Mouse (Mus musculus) ES-E14 (cell line): ENCODE data around the gene Aplp2. TPM values are rescaled to one million over a fixed set of nuclear protein-coding genes. Genes with fewer than 3 reads are reported as not detected.

Experiments used
- DNase-seq: peaks from one replicate; pipeline ENCODE4 v3.0.0-alpha.2; 2013; ENCODE audit warnings: low read depth, low spot score
- H3K27ac ChIP-seq: 2 replicates; pipeline ENCODE4 v1.5.1; 2012; ENCODE audit warnings: low read depth, mild to moderate bottlenecking, low read length, moderate library complexity, mixed read lengths; ENCODE audit not compliant: poor library complexity, insufficient read depth, severe bottlenecking
- H3K36me3 ChIP-seq: 2 replicates; pipeline ENCODE4 v1.6.1; 2012; ENCODE audit warnings: mild to moderate bottlenecking, low read length, moderate library complexity, mixed read lengths; ENCODE audit not compliant: control insufficient read depth, poor library complexity, insufficient read depth, severe bottlenecking
- H3K4me1 ChIP-seq, 2 experiments: fragments of 150-350 bp in 1 of 2; sonication (generic) in 1 of 2; 2 replicates each; pipeline ENCODE4 v1.6.1; 2012; ENCODE audit warnings: low read length in 2 of 2, mild to moderate bottlenecking in 1 of 2, mixed read lengths in 1 of 2; ENCODE audit not compliant: control insufficient read depth in 2 of 2, insufficient read depth in 2 of 2, poor library complexity in 1 of 2
- H3K4me3 ChIP-seq, 2 experiments: fragments of 150-350 bp in 1 of 2; sonication (generic) in 1 of 2; 2 replicates each; pipeline ENCODE4 v1.5.1; 2012; ENCODE audit warnings: low read length in 2 of 2, low read depth in 1 of 2, mild to moderate bottlenecking in 1 of 2, mixed read lengths in 1 of 2; ENCODE audit not compliant: insufficient read depth in 1 of 2, poor library complexity in 1 of 2, severe bottlenecking in 1 of 2
- H3K9ac ChIP-seq: 2 replicates; pipeline ENCODE4 v1.6.1; 2012; ENCODE audit warnings: low read depth, mild to moderate bottlenecking, low read length, mixed read lengths; ENCODE audit not compliant: poor library complexity, insufficient read depth, severe bottlenecking
- H3K9me3 ChIP-seq: fragments of 150-350 bp; sonication (generic); 2 replicates; pipeline ENCODE4 v1.6.1; 2012; ENCODE audit warnings: low read depth, mild to moderate bottlenecking, low read length; ENCODE audit not compliant: control insufficient read depth, insufficient read depth
- CHD2 ChIP-seq: IDR thresholded peaks from 2 replicates; pipeline ENCODE4 v1.6.1; 2014; ENCODE audit warnings: mild to moderate bottlenecking, low read depth, low read length, inconsistent platforms
- HCFC1 ChIP-seq: IDR thresholded peaks from 2 replicates; pipeline ENCODE4 v1.6.1; 2012; ENCODE audit warnings: low read length, inconsistent platforms, borderline replicate concordance; ENCODE audit not compliant: insufficient read depth
- MAFK ChIP-seq: IDR thresholded peaks from 2 replicates; pipeline ENCODE4 v1.6.1; 2014; ENCODE audit warnings: mild to moderate bottlenecking, low read depth, low read length, inconsistent platforms; ENCODE audit not compliant: insufficient read depth
- ZC3H11A ChIP-seq: IDR thresholded peaks from 2 replicates; pipeline ENCODE4 v1.6.1; 2012; ENCODE audit warnings: low read depth, mild to moderate bottlenecking, inconsistent platforms, low read length, borderline replicate concordance
- ZNF384 ChIP-seq: IDR thresholded peaks from 2 replicates; pipeline ENCODE4 v1.6.1; 2012; ENCODE audit warnings: low read depth, low read length, inconsistent platforms
- in situ Hi-C, 2 experiments: fragments of 600-800 bp; cut with MboI; formaldehyde crosslinking; loops; one replicate each; pipeline ENCODE4 v1.15.1; 2025; ENCODE audit warnings: low sequenced_read_pairs in 2 of 2, inconsistent platforms in 1 of 2; ENCODE audit not compliant: unreplicated experiment in 2 of 2
- total RNA-seq: library from RNA; depleted of rRNA; stranded (reverse); fragments of 300-350 nt; gene quantifications from 2 replicates; pipeline ENCODE4 v1.2.3, GENCODE M21; 2012

Gene Aplp2
- total RNA-seq, 1 experiment, result 320 TPM

DNA sequence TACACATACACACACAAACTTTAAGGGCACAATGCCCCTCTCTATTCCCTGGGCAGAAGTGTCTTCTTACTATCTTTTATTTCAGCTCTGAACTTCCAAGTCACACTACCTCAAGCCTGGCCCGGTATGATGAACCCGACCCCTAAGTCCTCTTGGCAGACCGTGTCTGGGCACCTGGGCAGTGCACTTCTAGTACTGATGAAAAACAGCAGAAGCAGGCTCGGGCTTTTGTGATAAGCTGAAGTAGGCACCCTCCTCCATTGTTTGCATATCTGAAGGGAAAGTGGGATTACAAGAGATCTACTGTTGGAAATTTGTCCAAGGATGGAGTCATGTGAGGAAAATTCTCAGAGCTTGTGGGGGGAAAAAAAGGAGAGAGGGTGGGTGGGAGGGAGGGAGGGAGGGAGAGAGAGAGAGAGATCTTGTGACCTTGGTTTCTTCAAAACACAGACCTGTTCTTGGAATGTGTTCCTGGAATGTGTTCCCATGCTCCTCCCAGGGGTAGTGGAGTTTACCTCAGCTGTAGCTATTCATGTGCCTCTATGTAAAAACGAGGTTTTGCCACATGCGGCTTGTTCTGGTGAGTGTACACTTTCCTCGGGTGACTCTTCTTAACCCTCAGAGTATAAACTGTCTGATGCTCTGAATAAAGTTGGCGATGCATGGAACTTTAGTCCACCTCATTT, 29.1 kb upstream of the Aplp2 start:
- no peaks in the 10 kb centered on the region for H3K9me3 ChIP-seq
- DNase-seq, result no peak
- no peak overlapping the region for H3K27ac ChIP-seq
- no peaks in the 10 kb centered on the region for H3K4me1 ChIP-seq
- in situ Hi-C loops, result no loop called here
- no peak overlapping the region for H3K4me3 ChIP-seq
- H3K36me3 ChIP-seq, result no peaks in the 10 kb centered on the region
- H3K9ac ChIP-seq, result no peak overlapping the region
- no peak for TF ChIP-seq HCFC1
- no peak for TF ChIP-seq ZC3H11A
- TF ChIP-seq MAFK, result no peak
- TF ChIP-seq ZNF384, result no peak
- no peak for TF ChIP-seq CHD2

DNA sequence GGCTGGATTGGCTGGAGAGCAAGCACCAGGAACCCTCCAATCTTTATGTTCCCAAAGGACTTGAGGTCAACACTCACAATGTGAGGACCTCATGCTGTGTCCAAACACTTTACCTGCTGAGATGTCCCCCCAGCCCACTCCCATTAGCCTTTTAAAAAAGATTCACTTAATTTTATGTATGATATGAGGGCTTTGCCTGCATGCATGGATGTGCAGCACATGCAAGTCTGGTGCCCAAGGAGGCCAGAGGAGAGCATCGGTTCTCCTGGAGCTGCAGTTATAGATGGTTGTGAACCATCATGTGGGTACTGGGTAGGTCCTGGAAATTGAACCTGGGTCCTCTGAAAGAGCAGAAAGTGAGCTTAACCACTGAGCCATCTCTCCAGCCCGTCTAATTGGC, 27.9 kb upstream of the Aplp2 start:
- Histone ChIP-seq H3K9me3 (no peaks in the 10 kb centered on the region), H3K9ac (no peak overlapping the region), H3K4me3 (no peak overlapping the region), H3K27ac (no peak overlapping the region), H3K36me3 (no peaks in the 10 kb centered on the region), H3K4me1 (no peaks in the 10 kb centered on the region)
- in situ Hi-C loops, result no loop called here
- no peak for DNase-seq
- no peak for TF ChIP-seq ZC3H11A
- TF ChIP-seq MAFK, result no peak
- TF ChIP-seq HCFC1, result no peak
- TF ChIP-seq CHD2, result no peak
- TF ChIP-seq ZNF384, result no peak

DNA sequence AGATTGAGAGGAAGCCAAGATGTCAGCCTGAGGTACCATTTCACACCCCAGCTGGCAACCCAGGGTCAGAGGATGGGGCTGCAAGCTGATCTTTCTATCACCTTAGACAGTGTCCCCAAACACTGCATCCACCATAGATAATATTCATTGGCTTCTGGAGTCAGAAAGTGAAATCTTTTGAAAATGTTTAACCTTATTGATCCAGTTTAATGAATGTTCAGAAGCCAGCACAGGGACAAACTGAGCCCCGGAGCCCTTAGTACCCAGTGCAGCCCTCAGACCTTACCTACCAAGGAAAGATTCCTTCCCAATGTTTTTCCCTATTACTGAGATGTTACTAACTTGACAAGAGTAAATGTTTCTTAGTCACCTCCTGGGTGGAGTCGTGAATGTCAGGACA, 26.9 kb upstream of the Aplp2 start:
- in situ Hi-C loops, result no loop called here
- Histone ChIP-seq H3K9me3 (no peaks in the 10 kb centered on the region), H3K36me3 (no peaks in the 10 kb centered on the region), H3K27ac (no peak overlapping the region), H3K9ac (no peak overlapping the region), H3K4me1 (no peaks in the 10 kb centered on the region), H3K4me3 (no peak overlapping the region)
- DNase-seq, result no peak
- TF ChIP-seq HCFC1, result no peak
- no peak for TF ChIP-seq MAFK
- no peak for TF ChIP-seq CHD2
- no peak for TF ChIP-seq ZNF384
- no peak for TF ChIP-seq ZC3H11A

DNA sequence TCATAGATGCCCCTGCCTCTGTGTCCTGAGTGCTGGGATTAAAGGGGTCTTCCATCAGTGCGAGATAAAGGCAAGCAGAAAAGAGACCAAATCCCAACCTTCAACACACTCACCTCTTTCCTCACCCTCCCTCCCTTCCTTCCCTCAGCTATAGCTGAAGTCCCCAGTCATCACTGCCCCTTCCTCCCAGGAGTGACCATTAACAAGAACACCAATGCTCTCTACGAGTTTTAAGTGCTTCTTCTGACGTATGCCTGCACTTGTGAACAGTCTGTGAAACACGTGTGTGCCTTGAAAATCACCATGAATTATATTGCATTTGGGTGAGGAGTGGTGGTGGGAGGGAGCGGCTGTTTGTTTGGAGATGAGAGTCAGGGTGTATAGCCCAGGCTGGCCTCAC, 24.5 kb upstream of the Aplp2 start:
- TF ChIP-seq ZC3H11A (no peak), HCFC1 (no peak), CHD2 (no peak), ZNF384 (no peak), MAFK (no peak)
- DNase-seq, result no peak
- Histone ChIP-seq H3K27ac (no peak overlapping the region), H3K9me3 (no peaks in the 10 kb centered on the region), H3K4me3 (no peak overlapping the region), H3K4me1 (no peaks in the 10 kb centered on the region), H3K36me3 (no peaks in the 10 kb centered on the region), H3K9ac (no peak overlapping the region)
- in situ Hi-C loops, result no loop called here

DNA sequence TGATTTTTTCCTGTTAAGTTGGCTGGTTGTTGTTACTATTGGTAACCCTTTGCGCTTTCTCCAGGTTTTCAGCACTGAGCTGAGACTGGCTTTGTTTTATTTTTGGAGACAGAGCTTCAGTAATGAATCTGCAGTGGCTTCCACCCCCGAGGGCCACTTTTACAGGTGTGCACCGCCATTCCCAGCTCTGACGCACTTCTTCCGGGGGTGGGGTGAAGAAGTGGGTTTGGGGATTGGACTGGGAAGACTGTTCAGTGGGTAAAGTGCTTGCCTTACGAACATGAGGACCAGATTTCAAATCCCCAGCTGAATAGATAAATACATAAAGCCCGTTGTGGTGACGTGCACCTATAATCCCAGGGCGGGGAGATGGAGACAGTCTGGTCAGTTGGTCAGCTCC, 23.9 kb upstream of the Aplp2 start:
- TF ChIP-seq HCFC1, result no peak
- no peak for TF ChIP-seq ZC3H11A
- no peak for TF ChIP-seq MAFK
- TF ChIP-seq ZNF384, result no peak
- no peak for TF ChIP-seq CHD2
- Histone ChIP-seq H3K4me1 (no peaks in the 10 kb centered on the region), H3K27ac (no peak overlapping the region), H3K36me3 (no peaks in the 10 kb centered on the region), H3K9me3 (no peaks in the 10 kb centered on the region), H3K9ac (no peak overlapping the region), H3K4me3 (no peak overlapping the region)
- in situ Hi-C loops, result no loop called here
- DNase-seq, result no peak
